In the genomic region with DNA sequence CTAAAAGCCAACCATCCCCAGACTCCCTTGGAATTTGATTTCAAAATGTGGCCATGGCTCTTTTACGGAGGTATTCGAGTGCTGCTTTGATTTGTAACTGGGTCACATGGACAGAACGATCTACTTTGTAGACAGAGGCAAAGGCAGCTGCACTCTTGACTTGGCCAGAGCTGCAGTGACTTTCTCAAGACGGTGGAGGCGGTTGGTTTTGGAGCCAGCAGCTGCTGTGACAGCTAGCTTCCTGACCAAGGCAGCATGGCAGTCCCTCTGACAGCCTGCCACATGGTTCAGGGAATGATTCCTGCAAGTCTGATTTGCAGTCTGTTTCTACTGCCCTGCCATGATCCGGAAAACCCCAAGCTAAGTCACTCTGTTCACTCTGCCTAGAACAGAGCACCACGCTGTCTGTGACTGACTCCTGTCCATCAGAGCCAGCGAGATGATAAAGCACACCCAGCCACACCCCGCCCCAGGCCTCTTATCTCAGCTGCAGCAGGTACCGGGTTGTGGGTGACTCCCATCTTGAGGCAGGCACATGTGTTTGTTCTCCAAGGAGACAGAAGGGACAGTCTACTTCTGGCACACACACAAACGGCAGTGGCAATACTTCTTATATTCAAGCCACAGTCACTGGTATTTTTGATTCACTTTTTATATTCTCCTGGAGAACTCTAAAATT, we compare ENCODE assay signal across 11 mouse cellular contexts.
DNase-seq lines count a peak whose midpoint lies in the region; ATAC-seq lines count a peak whose summit lies in the region.
"Had no signal": no experiment of that assay in that cellular context is flagged by ENCODE, and none has a peak within 500 bp of the region (broad histone marks: within the 10 kb centered on the region; RNA-seq: fewer than 3 reads in every experiment).

No protein-coding gene starts in this region.

- no peak overlapping the region for H3K9ac ChIP-seq in forebrain, embryonic 11.5 days (ENCODE audit: low read length)
- no peak overlapping the region for H3K9ac ChIP-seq in forebrain, embryonic 13.5 days
- no peak overlapping the region for H3K9ac ChIP-seq in stomach, embryonic 14.5 days (replicated peaks; ENCODE audit: low read depth, low read length)
- H3K9ac ChIP-seq: limb, embryonic 13.5 days had no signal

- H3K27ac ChIP-seq in forebrain, embryonic 11.5 days (ENCODE audit: low read depth, low read length) = peak overlapping the region; percentile 31; the same call in 1 of the 2 replicates
- H3K27ac ChIP-seq in forebrain, embryonic 13.5 days = no peak overlapping the region
- H3K27ac ChIP-seq in stomach, embryonic 14.5 days (ENCODE audit: low read length) = no peak overlapping the region
- H3K27ac ChIP-seq: limb, embryonic 13.5 days had no signal

- DNase-seq in forebrain, embryonic 11.5 days (ENCODE audit: low spot score) = peak; percentile 55
- DNase-seq in lung, postnatal 10 days = peak; percentile 5
- no peak for DNase-seq in lung, postnatal 25 days (ENCODE audit: low spot score)
- DNase-seq in liver = peak; percentile 96
- DNase-seq in kidney, adult 8-10 months = no peak
- DNase-seq in gastrocnemius, postnatal 4 days (ENCODE audit: low spot score in 2 of 2) = no peak
- DNase-seq: B cell, adult 2 months; right cerebral cortex, postnatal 4 days had no signal

- no peak overlapping the region for H3K4me2 ChIP-seq in forebrain, embryonic 11.5 days (ENCODE audit: low read depth, low read length, severe bottlenecking)
- no peak overlapping the region for H3K4me2 ChIP-seq in forebrain, embryonic 13.5 days
- H3K4me2 ChIP-seq in stomach, embryonic 14.5 days (replicated peaks; ENCODE audit: low read depth, low read length) = no peak overlapping the region
- H3K4me2 ChIP-seq: limb, embryonic 13.5 days had no signal

- H3K9me3 ChIP-seq in forebrain, embryonic 11.5 days (ENCODE audit: control insufficient read depth, low read length) = no peaks in the 10 kb centered on the region
- no peaks in the 10 kb centered on the region for H3K9me3 ChIP-seq in forebrain, embryonic 13.5 days (replicated peaks)
- H3K9me3 ChIP-seq in stomach, embryonic 14.5 days (ENCODE audit: control insufficient read depth, low read depth, low read length) = no peaks in the 10 kb centered on the region
- H3K9me3 ChIP-seq: limb, embryonic 13.5 days had no signal

- no peaks in the 10 kb centered on the region for H3K36me3 ChIP-seq in forebrain, embryonic 11.5 days (ENCODE audit: control insufficient read depth, insufficient read depth, low read length)
- H3K36me3 ChIP-seq in forebrain, embryonic 13.5 days (ENCODE audit: poor library complexity, severe bottlenecking) = no peaks in the 10 kb centered on the region
- H3K36me3 ChIP-seq in stomach, embryonic 14.5 days (ENCODE audit: control insufficient read depth, insufficient read depth, low read length) = no peaks in the 10 kb centered on the region
- H3K36me3 ChIP-seq: limb, embryonic 13.5 days had no signal

- no peak for ATAC-seq in forebrain, embryonic 11.5 days (replicated peaks; ENCODE audit: low FRiP score)
- no peak for ATAC-seq in forebrain, embryonic 13.5 days
- peak; percentile 82; the same call in 1 of the 2 replicates for ATAC-seq in stomach, embryonic 14.5 days (ENCODE audit: insufficient number of reproducible peaks, insufficient read depth, low FRiP score, low read depth)

- WGBS in forebrain, embryonic 11.5 days = 88% methylated on average over 11 of the region's 11 CpGs
- WGBS in forebrain, embryonic 13.5 days = 83% methylated on average over 11 of the region's 11 CpGs
- 47% methylated on average over 11 of the region's 11 CpGs for WGBS in stomach, embryonic 14.5 days

- no peaks in the 10 kb centered on the region for H3K4me1 ChIP-seq in forebrain, embryonic 11.5 days (replicated peaks; ENCODE audit: control insufficient read depth, insufficient read depth, low read length)
- H3K4me1 ChIP-seq in forebrain, embryonic 13.5 days = no peaks in the 10 kb centered on the region
- no peaks in the 10 kb centered on the region for H3K4me1 ChIP-seq in stomach, embryonic 14.5 days (ENCODE audit: control insufficient read depth, insufficient read depth, low read length)
- H3K4me1 ChIP-seq: limb, embryonic 13.5 days had no signal

- H3K4me3 ChIP-seq in forebrain, embryonic 11.5 days (ENCODE audit: low read depth, low read length) = no peak overlapping the region
- no peak overlapping the region for H3K4me3 ChIP-seq in forebrain, embryonic 13.5 days
- no peak overlapping the region for H3K4me3 ChIP-seq in stomach, embryonic 14.5 days (ENCODE audit: low read depth, low read length)
- H3K4me3 ChIP-seq: limb, embryonic 13.5 days had no signal

- H3K27me3 ChIP-seq in forebrain, embryonic 11.5 days (ENCODE audit: control insufficient read depth, insufficient read depth, low read length) = no peaks in the 10 kb centered on the region
- H3K27me3 ChIP-seq in forebrain, embryonic 13.5 days = no peaks in the 10 kb centered on the region
- H3K27me3 ChIP-seq in stomach, embryonic 14.5 days (ENCODE audit: control insufficient read depth, insufficient read depth, low read length) = no peaks in the 10 kb centered on the region
- H3K27me3 ChIP-seq: limb, embryonic 13.5 days had no signal

Comparison
In these comparisons a context has a peak if more than half of its experiments do, and no peak if none do; other contexts are left out.
1. DNase-seq: peak in forebrain, embryonic 11.5 days (single experiment), lung, postnatal 10 days (single experiment) and liver (single experiment); none in lung, postnatal 25 days (single experiment), kidney, adult 8-10 months (0 of 2) and gastrocnemius, postnatal 4 days (0 of 2).